Mouse (Mus musculus) erythroblast, embryonic 14.5 days (primary cell): ENCODE results near the gene Cacna2d1.

Experiments
- GATA1 ChIP-seq: IDR thresholded peaks from 2 replicates; pipeline ENCODE4 v1.6.1; 2012; ENCODE audit warnings: low read length, inconsistent platforms, mixed read lengths
- TAL1 ChIP-seq: IDR thresholded peaks from 3 replicates; pipeline ENCODE4 v1.6.1; 2012; ENCODE audit warnings: low read length, inconsistent platforms, mixed read lengths

GRCm38 (mm10) chr5:16240255-16240654 lies 305.8 kb downstream of the Cacna2d1 start:
- TF ChIP-seq GATA1 (no peak), TAL1 (no peak)
